Mouse (Mus musculus): ENCODE measurements around the gene Ugt1a1. TPM values are rescaled to one million over a fixed set of nuclear protein-coding genes. Genes with fewer than 3 reads are reported as not detected.
"Not testable (repeated sequence)": the region's sequence is repeated elsewhere in the genome, so short reads cannot be mapped to it uniquely, and the experiment has no call there.

Gene Ugt1a1
- not detected in 2 replicates for polyA plus RNA-seq (2014; fragmentation: Nextera tagmentation; extraction: Ambion mirVana)

GRCm38 (mm10) chr1:88211812-88212211 is at the start of gene Ugt1a1:
Gene Ugt1a1 (plus strand): TSS chr1:88211959.
- Histone ChIP-seq H3K27ac (replicated peaks; ENCODE audit: low read depth, low read length) (no peak within 1 kb of the TSS), H3K4me1 (ENCODE audit: control insufficient read depth, insufficient read depth, low read length) (no peaks in the 10 kb centered on the region), H3K36me3 (ENCODE audit: control insufficient read depth, insufficient read depth, low read length) (no peaks in the 10 kb centered on the region), H3K27me3 (ENCODE audit: control insufficient read depth, insufficient read depth, low read length) (no peaks in the 10 kb centered on the region), H3K9me3 (ENCODE audit: control insufficient read depth, low read length) (peaks cover 53% of the 10 kb centered on the region), H3K4me2 (ENCODE audit: low read length) (no peak within 1 kb of the TSS), H3K4me3 (replicated peaks; ENCODE audit: low read depth, low read length) (no peak within 1 kb of the TSS), H3K9ac (replicated peaks; ENCODE audit: low read length) (no peak within 1 kb of the TSS)
- WGBS, result 70% methylated on average over 8 of the region's 8 CpGs
- ATAC-seq (ENCODE audit: low FRiP score, low TSS enrichment) (0 out of 2 replicates have a peak, but pooled peaks have one; percentile 5), DNase-seq (peak; percentile 1)

DNA sequence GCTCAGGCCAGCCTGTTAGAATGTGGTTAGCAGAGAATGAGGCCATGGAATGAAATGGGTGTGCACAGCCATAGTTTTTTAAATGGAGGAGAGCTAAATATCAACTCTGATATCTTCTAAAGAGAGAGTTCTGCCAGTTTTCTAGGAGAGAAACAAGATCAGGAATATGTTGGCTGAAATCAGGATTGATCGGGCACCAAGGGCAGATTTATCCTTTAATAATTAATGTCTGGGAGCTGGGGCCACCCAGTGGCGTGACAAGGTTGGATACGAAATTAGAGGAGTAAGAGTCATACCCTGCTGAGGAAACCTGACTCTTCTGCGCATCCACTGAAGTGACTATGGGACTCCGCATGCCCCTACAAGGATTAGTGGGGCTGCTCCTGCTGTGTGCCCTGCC is 46.0 kb upstream of the Ugt1a1 start, which contains the start of gene Ugt1a5:
Gene Ugt1a5, plus strand, starts transcription at position 302 of the 400 bp plus-strand sequence.
- no peaks in the 10 kb centered on the region for H3K36me3 ChIP-seq (ENCODE audit: control insufficient read depth, insufficient read depth, low read length)
- no peak for ATAC-seq (ENCODE audit: low FRiP score, low TSS enrichment)
- H3K4me2 ChIP-seq (ENCODE audit: low read length), result no peak within 1 kb of the TSS
- H3K4me3 ChIP-seq (replicated peaks; ENCODE audit: low read depth, low read length), result no peak within 1 kb of the TSS
- H3K27ac ChIP-seq (replicated peaks; ENCODE audit: low read depth, low read length), result no peak within 1 kb of the TSS
- no peaks in the 10 kb centered on the region for H3K27me3 ChIP-seq (ENCODE audit: control insufficient read depth, insufficient read depth, low read length)
- WGBS, result 78% methylated on average over 5 of the region's 5 CpGs
- no peak within 1 kb of the TSS for H3K9ac ChIP-seq (replicated peaks; ENCODE audit: low read length)
- no peaks in the 10 kb centered on the region for H3K4me1 ChIP-seq (ENCODE audit: control insufficient read depth, insufficient read depth, low read length)
- DNase-seq, result no peak
- H3K9me3 ChIP-seq (ENCODE audit: control insufficient read depth, low read length), result no peaks in the 10 kb centered on the region

DNA sequence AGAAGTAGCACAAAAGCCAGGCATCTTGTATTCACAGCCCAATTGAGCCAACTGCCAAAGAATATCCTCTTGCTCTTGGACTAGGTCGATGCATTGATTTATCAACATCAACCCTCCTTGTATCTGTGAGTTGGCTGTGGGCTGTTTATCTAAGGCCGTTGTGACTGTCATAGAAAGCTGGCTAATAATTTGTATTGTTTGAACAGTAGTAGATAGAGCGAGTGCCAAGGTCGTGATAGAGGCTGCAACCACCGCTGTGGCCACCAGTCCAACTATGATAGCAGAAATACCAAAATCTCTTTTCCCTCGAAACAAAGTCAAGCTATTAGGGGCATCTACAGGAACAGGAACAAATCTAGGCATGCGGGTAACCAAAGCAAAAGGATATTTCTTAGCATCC is 39.6 kb upstream of the Ugt1a1 start:
- H3K4me3 ChIP-seq (replicated peaks; ENCODE audit: low read depth, low read length); H3K4me2 ChIP-seq (ENCODE audit: low read length); H3K27me3 ChIP-seq (ENCODE audit: control insufficient read depth, insufficient read depth, low read length); H3K9ac ChIP-seq (replicated peaks; ENCODE audit: low read length); ATAC-seq (ENCODE audit: low FRiP score, low TSS enrichment); H3K27ac ChIP-seq (replicated peaks; ENCODE audit: low read depth, low read length); H3K4me1 ChIP-seq (ENCODE audit: control insufficient read depth, insufficient read depth, low read length); H3K36me3 ChIP-seq (ENCODE audit: control insufficient read depth, insufficient read depth, low read length); DNase-seq; H3K9me3 ChIP-seq (ENCODE audit: control insufficient read depth, low read length): not testable (repeated sequence)
- WGBS, result 91% methylated on average over 5 of the region's 7 CpGs

GRCm38 (mm10) chr1:88179657-88180056 is 32.1 kb upstream of the Ugt1a1 start:
- DNase-seq, result no peak
- no peak overlapping the region for H3K4me2 ChIP-seq (ENCODE audit: low read length)
- peaks cover 8% of the 10 kb centered on the region; the same call in 1 of the 2 replicates for H3K9me3 ChIP-seq (ENCODE audit: control insufficient read depth, low read length)
- H3K27ac ChIP-seq (replicated peaks; ENCODE audit: low read depth, low read length), result no peak overlapping the region
- no peak overlapping the region for H3K9ac ChIP-seq (replicated peaks; ENCODE audit: low read length)
- no peaks in the 10 kb centered on the region for H3K36me3 ChIP-seq (ENCODE audit: control insufficient read depth, insufficient read depth, low read length)
- H3K4me1 ChIP-seq (ENCODE audit: control insufficient read depth, insufficient read depth, low read length), result no peaks in the 10 kb centered on the region
- whole genome bisulfite sequencing, result 100% methylated on average over 1 of the region's 1 CpGs
- H3K27me3 ChIP-seq (ENCODE audit: control insufficient read depth, insufficient read depth, low read length), result no peaks in the 10 kb centered on the region
- no peak for ATAC-seq (ENCODE audit: low FRiP score, low TSS enrichment)
- no peak overlapping the region for H3K4me3 ChIP-seq (replicated peaks; ENCODE audit: low read depth, low read length)

GRCm38 (mm10) chr1:88186325-88186935 is 25.3 kb upstream of the Ugt1a1 start:
- no peak overlapping the region for H3K4me3 ChIP-seq (replicated peaks; ENCODE audit: low read depth, low read length)
- no peaks in the 10 kb centered on the region for H3K27me3 ChIP-seq (ENCODE audit: control insufficient read depth, insufficient read depth, low read length)
- no peaks in the 10 kb centered on the region for H3K4me1 ChIP-seq (ENCODE audit: control insufficient read depth, insufficient read depth, low read length)
- H3K9ac ChIP-seq (replicated peaks; ENCODE audit: low read length), result no peak overlapping the region
- no peaks in the 10 kb centered on the region for H3K9me3 ChIP-seq (ENCODE audit: control insufficient read depth, low read length)
- no peak for DNase-seq
- H3K36me3 ChIP-seq (ENCODE audit: control insufficient read depth, insufficient read depth, low read length), result no peaks in the 10 kb centered on the region
- H3K4me2 ChIP-seq (ENCODE audit: low read length), result no peak overlapping the region
- no peak for ATAC-seq (ENCODE audit: low FRiP score, low TSS enrichment)
- no peak overlapping the region for H3K27ac ChIP-seq (replicated peaks; ENCODE audit: low read depth, low read length)
- WGBS, result 92% methylated on average over 5 of the region's 5 CpGs

DNA sequence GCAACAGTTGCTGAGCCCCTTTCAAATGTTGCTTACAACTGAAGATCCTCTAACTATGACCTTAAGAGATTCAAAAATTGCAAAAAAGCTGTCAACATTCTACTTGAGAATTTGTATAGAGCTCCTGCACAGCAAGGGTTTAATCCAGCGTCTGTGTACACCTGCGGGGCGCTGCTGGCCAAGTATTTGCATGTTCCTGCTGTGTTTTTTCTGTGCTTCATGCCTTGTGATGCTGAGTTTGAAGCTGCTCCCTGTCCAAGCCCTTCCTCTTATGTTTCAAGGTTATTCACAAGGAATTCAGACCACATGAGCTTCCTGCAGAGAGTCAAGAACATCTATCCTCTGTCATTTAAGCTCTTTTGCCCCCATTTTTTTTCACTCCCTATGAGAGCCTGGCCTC is 19.6 kb upstream of the Ugt1a1 start:
- no peaks in the 10 kb centered on the region for H3K4me1 ChIP-seq (ENCODE audit: control insufficient read depth, insufficient read depth, low read length)
- 69% methylated on average over 3 of the region's 3 CpGs for WGBS
- no peak overlapping the region for H3K4me2 ChIP-seq (ENCODE audit: low read length)
- H3K9ac ChIP-seq (replicated peaks; ENCODE audit: low read length), result no peak overlapping the region
- no peak overlapping the region for H3K4me3 ChIP-seq (replicated peaks; ENCODE audit: low read depth, low read length)
- no peaks in the 10 kb centered on the region for H3K27me3 ChIP-seq (ENCODE audit: control insufficient read depth, insufficient read depth, low read length)
- no peak overlapping the region for H3K27ac ChIP-seq (replicated peaks; ENCODE audit: low read depth, low read length)
- no peaks in the 10 kb centered on the region for H3K36me3 ChIP-seq (ENCODE audit: control insufficient read depth, insufficient read depth, low read length)
- DNase-seq, result no peak
- no peaks in the 10 kb centered on the region for H3K9me3 ChIP-seq (ENCODE audit: control insufficient read depth, low read length)
- ATAC-seq (ENCODE audit: low FRiP score, low TSS enrichment), result no peak

DNA sequence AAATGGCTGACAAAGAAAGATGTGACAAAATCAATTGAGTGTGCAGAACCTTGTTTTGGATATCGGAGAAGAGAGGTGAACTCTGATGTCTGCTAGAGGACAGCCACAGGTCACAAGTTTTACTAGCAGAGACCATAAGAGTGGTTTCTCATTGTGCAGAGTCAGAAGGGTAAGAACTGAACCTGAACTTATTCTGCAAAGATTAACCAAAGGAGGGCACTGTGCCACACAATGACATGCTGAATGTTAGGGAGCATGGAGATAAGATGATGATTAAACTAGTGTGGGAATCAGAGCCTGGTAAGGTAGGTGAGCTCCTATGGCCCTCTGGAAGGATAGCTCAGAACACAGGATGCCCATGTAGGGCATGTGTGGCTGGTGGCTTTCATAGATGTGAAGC is 16.1 kb upstream of the Ugt1a1 start:
- no peak overlapping the region for H3K27ac ChIP-seq (replicated peaks; ENCODE audit: low read depth, low read length)
- H3K4me1 ChIP-seq (ENCODE audit: control insufficient read depth, insufficient read depth, low read length), result no peaks in the 10 kb centered on the region
- 93% methylated on average over 1 of the region's 1 CpGs for WGBS
- no peaks in the 10 kb centered on the region for H3K9me3 ChIP-seq (ENCODE audit: control insufficient read depth, low read length)
- no peaks in the 10 kb centered on the region for H3K27me3 ChIP-seq (ENCODE audit: control insufficient read depth, insufficient read depth, low read length)
- DNase-seq, result no peak
- H3K9ac ChIP-seq (replicated peaks; ENCODE audit: low read length), result no peak overlapping the region
- H3K4me2 ChIP-seq (ENCODE audit: low read length), result no peak overlapping the region
- no peak for ATAC-seq (ENCODE audit: low FRiP score, low TSS enrichment)
- no peak overlapping the region for H3K4me3 ChIP-seq (replicated peaks; ENCODE audit: low read depth, low read length)
- no peaks in the 10 kb centered on the region for H3K36me3 ChIP-seq (ENCODE audit: control insufficient read depth, insufficient read depth, low read length)

GRCm38 (mm10) chr1:88197443-88197842 is 14.3 kb upstream of the Ugt1a1 start:
- Histone ChIP-seq H3K9me3 (ENCODE audit: control insufficient read depth, low read length) (no peaks in the 10 kb centered on the region), H3K9ac (replicated peaks; ENCODE audit: low read length) (no peak overlapping the region), H3K4me1 (ENCODE audit: control insufficient read depth, insufficient read depth, low read length) (no peaks in the 10 kb centered on the region), H3K27ac (replicated peaks; ENCODE audit: low read depth, low read length) (no peak overlapping the region), H3K4me3 (replicated peaks; ENCODE audit: low read depth, low read length) (no peak overlapping the region), H3K27me3 (ENCODE audit: control insufficient read depth, insufficient read depth, low read length) (no peaks in the 10 kb centered on the region), H3K4me2 (ENCODE audit: low read length) (no peak overlapping the region), H3K36me3 (ENCODE audit: control insufficient read depth, insufficient read depth, low read length) (no peaks in the 10 kb centered on the region)
- 79% methylated on average over 3 of the region's 3 CpGs for WGBS
- no peak for DNase-seq
- no peak for ATAC-seq (ENCODE audit: low FRiP score, low TSS enrichment)

DNA sequence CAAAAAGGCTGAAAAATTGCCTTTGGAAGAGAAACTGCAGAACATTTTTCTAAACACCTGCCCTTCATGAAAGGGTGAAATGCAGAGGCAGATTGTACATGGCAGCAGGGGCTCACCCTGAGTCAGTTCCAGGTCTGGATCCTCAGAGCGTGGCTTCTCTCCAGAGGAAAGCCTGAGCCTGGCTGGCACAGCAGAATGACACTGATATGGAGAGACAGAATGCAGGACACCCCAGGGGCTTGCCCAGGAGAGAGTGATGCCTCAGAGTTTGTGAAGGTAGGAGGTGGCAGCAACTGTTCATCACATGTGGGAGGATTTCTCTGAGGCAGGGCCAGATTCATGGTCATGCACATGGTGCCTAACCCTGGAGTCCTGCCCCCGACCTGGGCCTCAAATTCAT is 11.8 kb upstream of the Ugt1a1 start:
- DNase-seq (no peak), ATAC-seq (ENCODE audit: low FRiP score, low TSS enrichment) (no peak)
- WGBS, result 80% methylated on average over 2 of the region's 2 CpGs
- Histone ChIP-seq H3K9ac (replicated peaks; ENCODE audit: low read length) (no peak overlapping the region), H3K4me2 (ENCODE audit: low read length) (no peak overlapping the region), H3K9me3 (ENCODE audit: control insufficient read depth, low read length) (peaks cover 19% of the 10 kb centered on the region), H3K4me1 (ENCODE audit: control insufficient read depth, insufficient read depth, low read length) (0 out of 2 replicates have a peak, but pooled peaks cover 1% of the 10 kb centered on the region), H3K27me3 (ENCODE audit: control insufficient read depth, insufficient read depth, low read length) (no peaks in the 10 kb centered on the region), H3K27ac (replicated peaks; ENCODE audit: low read depth, low read length) (no peak overlapping the region), H3K36me3 (ENCODE audit: control insufficient read depth, insufficient read depth, low read length) (no peaks in the 10 kb centered on the region), H3K4me3 (replicated peaks; ENCODE audit: low read depth, low read length) (no peak overlapping the region)

Measured in midbrain, embryonic 14.5 days (tissue).